Mouse (Mus musculus) megakaryocyte, adult 5-6 weeks (primary cell): ENCODE data around the gene Pgls. TPM values are rescaled to one million over a fixed set of nuclear protein-coding genes. Genes with fewer than 3 reads are reported as not detected.

Source experiments
- ATAC-seq: 2 replicates; pipeline ENCODE4 v1.8.0; 2016; ENCODE audit warnings: mild to moderate bottlenecking, inconsistent platforms; ENCODE audit not compliant: poor library complexity, severe bottlenecking
- total RNA-seq, 2 experiments: library from RNA; stranded (forward) in 1 of 2; stranded (reverse) in 1 of 2; fragments of 153-499, 151-499 nt in 1 of 2; fragments of 221-1000, 200-1000 nt in 1 of 2; gene quantifications; 2 replicates each; pipeline versions ENCODE4 v1.2.3 to v1.2.4; 2015 to 2017

Pgls gene
- total RNA-seq (2015) (65.1 and 73.6 TPM in 2 replicates), total RNA-seq (2017) (50.5 and 78.3 TPM in 2 replicates)

- ATAC-seq, result peak; percentile 71
Observed at GRCm38 (mm10) chr8:71591471-71592373, at the start of gene Pgls. Gene Pgls, plus strand, starts transcription at chr8:71592176.

GRCm38 (mm10) chr8:71542632-71543343, 49.2 kb upstream of the Pgls start, which contains the start of gene Mvb12a:
Gene Mvb12a, plus strand, starts transcription at chr8:71542922.
- peak; percentile 97 for ATAC-seq

GRCm38 (mm10) chr8:71543755-71544154, 48.2 kb upstream of the Pgls start:
- no peak for ATAC-seq

GRCm38 (mm10) chr8:71545053-71545452, 46.9 kb upstream of the Pgls start:
- no peak for ATAC-seq

GRCm38 (mm10) chr8:71547590-71547989, 44.4 kb upstream of the Pgls start:
- ATAC-seq, result no peak

- no peak for ATAC-seq
Observed at GRCm38 (mm10) chr8:71550754-71551153, 41.2 kb upstream of the Pgls start.

GRCm38 (mm10) chr8:71552770-71553169, 39.2 kb upstream of the Pgls start:
- no peak for ATAC-seq

- ATAC-seq, result no peak
Observed at GRCm38 (mm10) chr8:71554001-71554400, 38.0 kb upstream of the Pgls start.

- ATAC-seq, result no peak
Observed at GRCm38 (mm10) chr8:71554644-71555043, 37.3 kb upstream of the Pgls start.

GRCm38 (mm10) chr8:71558071-71558957, 33.7 kb upstream of the Pgls start, which contains the start of gene Tmem221:
Gene Tmem221, minus strand, starts transcription at chr8:71558871.
- ATAC-seq, result no peak

GRCm38 (mm10) chr8:71558958-71559690, 32.9 kb upstream of the Pgls start:
- ATAC-seq, result peak; percentile 58

- no peak for ATAC-seq
Observed at GRCm38 (mm10) chr8:71560071-71560470, 31.9 kb upstream of the Pgls start.

- no peak for ATAC-seq
Observed at GRCm38 (mm10) chr8:71560765-71561164, 31.2 kb upstream of the Pgls start.

GRCm38 (mm10) chr8:71561401-71561800, 30.6 kb upstream of the Pgls start:
- peak; percentile 67 for ATAC-seq

GRCm38 (mm10) chr8:71562751-71563150, 29.2 kb upstream of the Pgls start:
- peak; percentile 83 for ATAC-seq

- ATAC-seq, result no peak
Observed at GRCm38 (mm10) chr8:71563992-71564391, 28.0 kb upstream of the Pgls start.

- no peak for ATAC-seq
Observed at GRCm38 (mm10) chr8:71566501-71566900, 25.5 kb upstream of the Pgls start, which contains the start of gene Nxnl1. Gene Nxnl1, minus strand, starts transcription at chr8:71566601.

- ATAC-seq, result no peak
Observed at GRCm38 (mm10) chr8:71567587-71567986, 24.4 kb upstream of the Pgls start.

- ATAC-seq, result peak; percentile 31; the same call in 1 of the 2 replicates
Observed at GRCm38 (mm10) chr8:71568387-71568937, 23.5 kb upstream of the Pgls start, which contains the start of gene Slc27a1. Gene Slc27a1, plus strand, starts transcription at chr8:71568882.
